Mouse (Mus musculus) stomach, adult 2 months (tissue): ENCODE measurements around the gene Elmo3. TPM values are rescaled to one million over a fixed set of nuclear protein-coding genes. Genes with fewer than 3 reads are reported as not detected.

Experiments used
- polyA plus RNA-seq: library from polyadenylated mRNA; depleted of rRNA; stranded (reverse); fragments of >200 nt; gene quantifications from 2 replicates; pipeline ENCODE4 v1.2.3, GENCODE M21; 2012; rRNA removed

The Elmo3 gene
- 24.7 and 28.1 TPM in 2 replicates for polyA plus RNA-seq

GRCm38 (mm10) chr8:105305211-105306145 is at the start of gene Elmo3:
TSS of gene Elmo3 (plus strand) at chr8:105305601.

GRCm38 (mm10) chr8:105264024-105264982 is 41.1 kb upstream of the Elmo3 start, which contains the start of the genes Tradd and Fbxl8:
TSS of gene Tradd (minus strand) at chr8:105264609.
TSS of gene Fbxl8 (plus strand) at chr8:105264648.

GRCm38 (mm10) chr8:105269461-105269947 is 35.9 kb upstream of the Elmo3 start, which contains the start of gene Hsf4:
TSS of gene Hsf4 (plus strand) at chr8:105269801.

GRCm38 (mm10) chr8:105275840-105276239 is 29.6 kb upstream of the Elmo3 start, which contains the start of gene Nol3:
TSS of gene Nol3 (plus strand) at chr8:105276140.

GRCm38 (mm10) chr8:105289805-105290460 is 15.5 kb upstream of the Elmo3 start, which contains the start of gene 4931428F04Rik:
TSS of gene 4931428F04Rik (minus strand) at chr8:105289864.

GRCm38 (mm10) chr8:105295895-105296573 is 9.4 kb upstream of the Elmo3 start, which contains the start of gene Exoc3l:
TSS of gene Exoc3l (minus strand) at chr8:105296101.

GRCm38 (mm10) chr8:105297511-105298192 is 7.7 kb upstream of the Elmo3 start, which contains the start of gene E2f4:
TSS of gene E2f4 (plus strand) at chr8:105297663.

GRCm38 (mm10) chr8:105326141-105326672 is 20.8 kb downstream of the Elmo3 start, which contains the start of the genes Lrrc29 and Tmem208:
TSS of gene Lrrc29 (minus strand) at chr8:105326278.
TSS of gene Tmem208 (plus strand) at chr8:105326354.

GRCm38 (mm10) chr8:105347428-105348221 is 42.2 kb downstream of the Elmo3 start, which contains the start of gene Fhod1:
TSS of gene Fhod1 (minus strand) at chr8:105347953.

GRCm38 (mm10) chr8:105348450-105349095 is 43.2 kb downstream of the Elmo3 start, which contains the start of gene Slc9a5:
TSS of gene Slc9a5 (plus strand) at chr8:105348843.

Other genes with a start within 250 kb of the Elmo3 start
- not detected in 2 replicates for gene Ces3b, start 221.8 kb upstream of the Elmo3 start, polyA plus RNA-seq
- gene Ces4a, start 173.8 kb upstream of the Elmo3 start, polyA plus RNA-seq, result not detected in 2 replicates
- gene Cbfb, start 134.9 kb upstream of the Elmo3 start, polyA plus RNA-seq, result 2.1 and 2.3 TPM in 2 replicates
- 13.5 and 13.8 TPM in 2 replicates for gene D230025D16Rik, start 80.5 kb upstream of the Elmo3 start, polyA plus RNA-seq
- 6.5 and 27.1 TPM in 2 replicates for gene B3gnt9, start 50.4 kb upstream of the Elmo3 start, polyA plus RNA-seq
- gene Tradd, start 41.0 kb upstream of the Elmo3 start, polyA plus RNA-seq, result 19.5 and 27.4 TPM in 2 replicates
- 7.8 and 13.6 TPM in 2 replicates for gene Fbxl8, start 41.0 kb upstream of the Elmo3 start, polyA plus RNA-seq
- 2.3 and 3.6 TPM in 2 replicates for gene Hsf4, start 35.8 kb upstream of the Elmo3 start, polyA plus RNA-seq
- 2.9 and 4.1 TPM in 2 replicates for gene Nol3, start 29.5 kb upstream of the Elmo3 start, polyA plus RNA-seq
- gene 4931428F04Rik, start 15.7 kb upstream of the Elmo3 start, polyA plus RNA-seq, result 2.8 and 3.0 TPM in 2 replicates
- gene Exoc3l, start 9.5 kb upstream of the Elmo3 start, polyA plus RNA-seq, result 2.9 and 3.6 TPM in 2 replicates
- gene E2f4, start 7.9 kb upstream of the Elmo3 start, polyA plus RNA-seq, result 75.3 and 82.4 TPM in 2 replicates
- 3.6 and 4.0 TPM in 2 replicates for gene Lrrc29, start 20.7 kb downstream of the Elmo3 start, polyA plus RNA-seq
- 73.4 and 87.5 TPM in 2 replicates for gene Tmem208, start 20.8 kb downstream of the Elmo3 start, polyA plus RNA-seq
- gene Fhod1, start 42.4 kb downstream of the Elmo3 start, polyA plus RNA-seq, result 8.3 and 11.0 TPM in 2 replicates
- 1.0 and 1.3 TPM in 2 replicates for gene Slc9a5, start 43.2 kb downstream of the Elmo3 start, polyA plus RNA-seq
- 0.08 and 0.11 TPM in 2 replicates for gene Plekhg4, start 67.7 kb downstream of the Elmo3 start, polyA plus RNA-seq
- not detected in 2 replicates for gene Kctd19, start 107.9 kb downstream of the Elmo3 start, polyA plus RNA-seq
- 0.18 and 0.28 TPM in 2 replicates for gene Lrrc36, start 108.0 kb downstream of the Elmo3 start, polyA plus RNA-seq
- 112 and 143 TPM in 2 replicates for gene Tppp3, start 165.9 kb downstream of the Elmo3 start, polyA plus RNA-seq
- 35.4 and 36.1 TPM in 2 replicates for gene Zdhhc1, start 191.3 kb downstream of the Elmo3 start, polyA plus RNA-seq
- 3.3 and 3.7 TPM in 2 replicates for gene Hsd11b2, start 213.2 kb downstream of the Elmo3 start, polyA plus RNA-seq